Mouse (Mus musculus) G1E (cell line): ENCODE results near the gene Zkscan7. TPM values are rescaled to one million over a fixed set of nuclear protein-coding genes. Genes with fewer than 3 reads are reported as not detected.
A peak's percentile ranks its signal among the peaks of the same experiment; 100 is the strongest.

Source experiments
- ATAC-seq: 2 replicates; pipeline ENCODE4 v1.8.0; 2016; ENCODE audit warnings: mild to moderate bottlenecking; ENCODE audit not compliant: insufficient number of reproducible peaks, poor library complexity, low FRiP score, severe bottlenecking; ENCODE audit errors: extremely low read depth
- DNase-seq: peaks from one replicate; pipeline ENCODE4 v3.0.0; 2012; ENCODE audit warnings: low spot score
- H3K27me3 ChIP-seq: 2 replicates; pipeline ENCODE4 v1.6.1; 2012; ENCODE audit warnings: mild to moderate bottlenecking, low read length, inconsistent platforms; ENCODE audit not compliant: insufficient read depth
- H3K36me3 ChIP-seq: replicated peaks from 2 replicates; pipeline ENCODE3; 2012; ENCODE audit warnings: mild to moderate bottlenecking, inconsistent platforms
- H3K4me1 ChIP-seq: 2 replicates; pipeline ENCODE4 v1.6.1; 2012; ENCODE audit warnings: low read depth, low read length, inconsistent platforms, mixed read lengths; ENCODE audit not compliant: insufficient read depth
- H3K4me3 ChIP-seq: 2 replicates; pipeline ENCODE4 v1.5.1; 2012; ENCODE audit warnings: low read depth, mild to moderate bottlenecking, inconsistent platforms, low read length, moderate library complexity, mixed read lengths
- H3K9me3 ChIP-seq: replicated peaks from 2 replicates; pipeline ENCODE4 v1.6.1; 2012; ENCODE audit warnings: inconsistent platforms
- CTCF ChIP-seq: IDR thresholded peaks from 2 replicates; pipeline ENCODE4 v1.5.1; 2012; ENCODE audit warnings: low read depth, low read length, inconsistent platforms, mixed read lengths
- GATA1 ChIP-seq: IDR thresholded peaks from 2 replicates; pipeline ENCODE4 v1.6.1; 2012; ENCODE audit warnings: borderline replicate concordance, low read length, inconsistent platforms, mixed read lengths
- GATA2 ChIP-seq: IDR thresholded peaks from 2 replicates; pipeline ENCODE4 v1.6.1; 2012; ENCODE audit warnings: low read depth, low read length, inconsistent platforms, borderline replicate concordance
- POLR2AphosphoS5 ChIP-seq: IDR thresholded peaks from 2 replicates; pipeline ENCODE4 v1.6.1; 2012; ENCODE audit warnings: low read depth, low read length, inconsistent platforms; ENCODE audit not compliant: insufficient replicate concordance
- TAL1 ChIP-seq: conservative IDR thresholded peaks from 2 replicates; pipeline ENCODE4 v1.6.1; 2012; ENCODE audit warnings: low read depth, low read length, inconsistent platforms, mixed read lengths
- polyA plus RNA-seq: library from polyadenylated mRNA; stranded (reverse); fragments of >175 nt; gene quantifications from 2 replicates; pipeline ENCODE4 v1.2.3, GENCODE M21; 2012
- total RNA-seq, 2 experiments: library from RNA; stranded (forward) in 1 of 2; stranded (reverse) in 1 of 2; fragments of 200-1000 nt in 1 of 2; fragments of >200 nt in 1 of 2; fragmentation: Nextera tagmentation in 1 of 2; gene quantifications; 2 replicates each; pipeline ENCODE4 v1.2.3; 2014 to 2017

Gene Zkscan7
- total and polyA plus RNA-seq, 3 experiments, result 0.22 TPM; not detected in 2

GRCm38 (mm10) chr9:122860752-122861151, 24.7 kb upstream of the Zkscan7 start:
- no peak for ATAC-seq
- Histone ChIP-seq H3K36me3 (peaks cover 78% of the 10 kb centered on the region), H3K27me3 (no peaks in the 10 kb centered on the region), H3K4me1 (peaks cover 13% of the 10 kb centered on the region), H3K4me3 (no peak overlapping the region), H3K9me3 (peaks cover 58% of the 10 kb centered on the region)
- TF ChIP-seq GATA1, result no peak
- TF ChIP-seq POLR2AphosphoS5, result no peak
- TF ChIP-seq GATA2, result no peak
- TF ChIP-seq CTCF, result no peak
- TF ChIP-seq TAL1, result no peak
- no peak for DNase-seq

- H3K4me3 ChIP-seq, result no peak overlapping the region; the same call in 1 of the 2 replicates
Measured at GRCm38 (mm10) chr9:122863731-122864130, 21.8 kb upstream of the Zkscan7 start.

GRCm38 (mm10) chr9:122864848-122865247, 20.6 kb upstream of the Zkscan7 start:
- peak overlapping the region; percentile 91 for H3K4me3 ChIP-seq
- no peak for DNase-seq

More at GRCm38 (mm10) chr9:122863731-122864130, 21.8 kb upstream of the Zkscan7 start:
- ATAC-seq, result no peak
- peaks cover 48% of the 10 kb centered on the region for H3K9me3 ChIP-seq
- H3K36me3 ChIP-seq, result peaks cover 49% of the 10 kb centered on the region
- DNase-seq, result no peak
- no peak for TF ChIP-seq GATA2
- TF ChIP-seq CTCF, result no peak
- no peak for TF ChIP-seq TAL1
- no peak for TF ChIP-seq GATA1
- TF ChIP-seq POLR2AphosphoS5, result no peak
- no peaks in the 10 kb centered on the region for H3K27me3 ChIP-seq
- peaks cover 19% of the 10 kb centered on the region for H3K4me1 ChIP-seq

GRCm38 (mm10) chr9:122865697-122866166, 19.8 kb upstream of the Zkscan7 start, which contains the start of gene Zfp445:
TSS of gene Zfp445 (minus strand) at chr9:122866006.
- TF ChIP-seq TAL1 (no peak), POLR2AphosphoS5 (no peak), CTCF (no peak), GATA2 (no peak), GATA1 (no peak)
- Histone ChIP-seq H3K4me3 (peak within 1 kb of the TSS; percentile 91), H3K9me3 (peaks cover 28% of the 10 kb centered on the region), H3K4me1 (peaks cover 19% of the 10 kb centered on the region), H3K27me3 (peaks cover 7% of the 10 kb centered on the region), H3K36me3 (peaks cover 29% of the 10 kb centered on the region)
- ATAC-seq (peak; percentile 83), DNase-seq (peak; percentile 85)

More at GRCm38 (mm10) chr9:122864848-122865247, 20.6 kb upstream of the Zkscan7 start:
- TF ChIP-seq CTCF, result no peak
- no peak for TF ChIP-seq GATA2
- no peak for TF ChIP-seq GATA1
- no peak for TF ChIP-seq POLR2AphosphoS5
- TF ChIP-seq TAL1, result no peak
- peaks cover 38% of the 10 kb centered on the region for H3K36me3 ChIP-seq
- ATAC-seq, result no peak
- peaks cover under 1% of the 10 kb centered on the region; the same call in 1 of the 2 replicates for H3K27me3 ChIP-seq
- peaks cover 37% of the 10 kb centered on the region for H3K9me3 ChIP-seq
- H3K4me1 ChIP-seq, result peaks cover 19% of the 10 kb centered on the region

- DNase-seq (peak; percentile 8), ATAC-seq (no peak)
- Histone ChIP-seq H3K36me3 (peaks cover 25% of the 10 kb centered on the region), H3K4me3 (peak overlapping the region; percentile 91), H3K27me3 (peaks cover 7% of the 10 kb centered on the region), H3K4me1 (peaks cover 19% of the 10 kb centered on the region), H3K9me3 (peaks cover 23% of the 10 kb centered on the region)
- TF ChIP-seq CTCF, result no peak
- no peak for TF ChIP-seq GATA1
- TF ChIP-seq TAL1, result no peak
- TF ChIP-seq POLR2AphosphoS5, result no peak
- no peak for TF ChIP-seq GATA2
Measured at GRCm38 (mm10) chr9:122866192-122866591, 19.3 kb upstream of the Zkscan7 start.

GRCm38 (mm10) chr9:122872595-122872994, 12.9 kb upstream of the Zkscan7 start:
- TF ChIP-seq TAL1, result no peak
- no peak for TF ChIP-seq GATA2
- no peak for TF ChIP-seq POLR2AphosphoS5
- no peak for TF ChIP-seq GATA1
- no peak for TF ChIP-seq CTCF
- Histone ChIP-seq H3K9me3 (peaks cover 5% of the 10 kb centered on the region; the same call in 1 of the 2 replicates), H3K36me3 (no peaks in the 10 kb centered on the region), H3K4me1 (no peaks in the 10 kb centered on the region), H3K27me3 (peaks cover 7% of the 10 kb centered on the region), H3K4me3 (no peak overlapping the region)
- no peak for DNase-seq
- ATAC-seq, result no peak

GRCm38 (mm10) chr9:122874653-122875052, 10.8 kb upstream of the Zkscan7 start:
- Histone ChIP-seq H3K4me3 (no peak overlapping the region), H3K9me3 (peaks cover 5% of the 10 kb centered on the region; the same call in 1 of the 2 replicates), H3K27me3 (peaks cover 7% of the 10 kb centered on the region), H3K4me1 (peaks cover 2% of the 10 kb centered on the region; the same call in 1 of the 2 replicates), H3K36me3 (no peaks in the 10 kb centered on the region)
- TF ChIP-seq POLR2AphosphoS5, result no peak
- no peak for TF ChIP-seq TAL1
- no peak for TF ChIP-seq CTCF
- TF ChIP-seq GATA1, result no peak
- TF ChIP-seq GATA2, result no peak
- DNase-seq (no peak), ATAC-seq (no peak)
